Mouse (Mus musculus): ENCODE results near the gene Hephl1. TPM values are rescaled to one million over a fixed set of nuclear protein-coding genes. Genes with fewer than 3 reads are reported as not detected.

Gene Hephl1
- not detected in 2 replicates for polyA plus RNA-seq (2015; fragmentation: Nextera tagmentation; extraction: Ambion mirVana)

GRCm38 (mm10) chr9:15112008-15112407, at the start of gene Hephl1:
TSS of gene Hephl1 (minus strand) at chr9:15112108.

GRCm38 (mm10) chr9:15045084-15045669, 66.7 kb downstream of the Hephl1 start, which contains the start of gene Panx1:
TSS of gene Panx1 (minus strand) at chr9:15045478.

Other genes starting within 250 kb of the Hephl1 start
- gene Izumo1r, start 208.2 kb downstream of the Hephl1 start, polyA plus RNA-seq (2015; fragmentation: Nextera tagmentation; extraction: Ambion mirVana), result 0.27 TPM in 1 of 2 replicates, not detected in the other
- gene Panx1, start 66.6 kb downstream of the Hephl1 start, polyA plus RNA-seq (2015; fragmentation: Nextera tagmentation; extraction: Ambion mirVana), result 8.6 and 12.9 TPM in 2 replicates
- 0.54 and 0.69 TPM in 2 replicates for gene Vstm5, start 126.9 kb upstream of the Hephl1 start, polyA plus RNA-seq (2015; fragmentation: Nextera tagmentation; extraction: Ambion mirVana)
- gene Med17, start 167.8 kb upstream of the Hephl1 start, polyA plus RNA-seq (2015; fragmentation: Nextera tagmentation; extraction: Ambion mirVana), result 24.6 and 27.5 TPM in 2 replicates
- 61.4 and 64.2 TPM in 2 replicates for gene Taf1d, start 194.1 kb upstream of the Hephl1 start, polyA plus RNA-seq (2015; fragmentation: Nextera tagmentation; extraction: Ambion mirVana)
- 5.7 and 5.8 TPM in 2 replicates for gene 4931406C07Rik, start 194.3 kb upstream of the Hephl1 start, polyA plus RNA-seq (2015; fragmentation: Nextera tagmentation; extraction: Ambion mirVana)
- gene Cep295, start 245.7 kb upstream of the Hephl1 start, polyA plus RNA-seq (2015; fragmentation: Nextera tagmentation; extraction: Ambion mirVana), result 14.3 and 14.6 TPM in 2 replicates

Measured in spleen, postnatal 0 days (tissue).